Mouse (Mus musculus): ENCODE data around the gene Foxn4. TPM values are rescaled to one million over a fixed set of nuclear protein-coding genes. Genes with fewer than 3 reads are reported as not detected.

The Foxn4 gene
- polyA plus RNA-seq (2017; shearing (Covaris generic)), result not detected

DNA sequence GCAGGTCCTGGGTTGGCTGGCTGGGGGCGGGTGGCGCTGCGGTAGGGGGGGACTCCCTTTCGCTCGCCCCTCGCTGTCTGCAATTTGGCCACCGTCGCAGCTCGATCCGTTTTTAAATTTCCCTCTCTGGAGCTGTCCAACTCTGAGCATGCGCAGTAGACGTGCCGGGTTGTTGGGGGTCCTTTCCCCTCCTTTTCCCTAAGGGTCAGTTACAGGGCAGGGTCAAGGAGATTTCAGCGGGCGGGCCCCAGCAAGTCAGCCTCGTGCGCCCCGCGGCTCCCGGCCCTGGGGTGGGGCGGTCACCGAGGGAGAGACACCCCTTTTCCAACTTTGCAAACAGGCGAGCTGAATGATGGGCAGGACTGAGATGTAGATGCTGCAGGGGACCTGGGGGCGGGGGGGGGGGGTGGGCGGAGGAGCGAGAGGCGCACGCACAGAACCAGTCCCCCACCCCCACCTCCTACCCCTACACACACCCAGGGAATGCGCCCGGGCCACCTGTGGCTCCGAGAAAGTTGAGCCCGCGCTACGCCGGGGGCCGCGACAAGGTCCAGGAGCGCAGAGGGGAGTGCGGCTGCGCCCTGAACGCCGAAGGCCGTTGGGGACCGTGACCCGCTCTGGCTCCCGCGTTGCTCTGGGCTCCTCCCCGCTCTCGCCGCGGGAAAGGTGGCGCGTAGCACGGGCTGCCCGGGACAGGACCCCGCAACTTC lies at the start of gene Foxn4:
Gene Foxn4 (minus strand): TSS at position 115 of the 710 bp plus-strand sequence.

DNA sequence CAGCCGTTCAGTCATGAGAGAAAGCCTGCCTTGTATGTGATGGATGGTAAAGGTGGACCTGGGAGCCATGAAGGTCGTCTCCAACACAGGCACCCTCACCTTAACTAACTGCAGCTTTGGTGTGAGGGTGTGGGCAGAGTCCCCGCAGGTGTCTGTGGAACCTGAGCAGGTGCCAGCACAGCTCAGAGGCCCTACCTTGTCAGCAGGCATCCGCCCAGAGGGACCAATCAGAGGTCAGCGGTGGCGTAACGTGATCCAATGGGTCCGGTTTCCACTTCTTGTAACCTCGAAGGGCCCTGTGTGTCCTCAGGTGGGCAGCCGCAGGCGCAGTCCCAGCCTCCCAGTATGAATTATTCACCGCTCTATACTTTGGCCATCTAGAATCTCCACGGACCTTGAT lies 15.3 kb upstream of the Foxn4 start, which contains the start of gene Myo1h:
Gene Myo1h (plus strand): TSS at position 293 of the 400 bp plus-strand sequence.

Other genes starting within 250 kb of the Foxn4 start
- 1.7 TPM for gene Usp30, start 208.3 kb downstream of the Foxn4 start, polyA plus RNA-seq (2017; shearing (Covaris generic))
- gene Svop, start 182.2 kb downstream of the Foxn4 start, polyA plus RNA-seq (2017; shearing (Covaris generic)), result not detected
- 20.2 TPM for gene Alkbh2, start 145.6 kb downstream of the Foxn4 start, polyA plus RNA-seq (2017; shearing (Covaris generic))
- gene Ung, start 143.4 kb downstream of the Foxn4 start, polyA plus RNA-seq (2017; shearing (Covaris generic)), result 2.1 TPM
- 0.50 TPM for gene Acacb, start 127.3 kb downstream of the Foxn4 start, polyA plus RNA-seq (2017; shearing (Covaris generic))
- gene Myo1h, start 15.4 kb upstream of the Foxn4 start, polyA plus RNA-seq (2017; shearing (Covaris generic)), result 6.6 TPM
- 143 TPM for gene Kctd10, start 106.7 kb upstream of the Foxn4 start, polyA plus RNA-seq (2017; shearing (Covaris generic))
- gene Ube3b, start 106.8 kb upstream of the Foxn4 start, polyA plus RNA-seq (2017; shearing (Covaris generic)), result 60.1 TPM
- gene Mmab, start 170.3 kb upstream of the Foxn4 start, polyA plus RNA-seq (2017; shearing (Covaris generic)), result 13.3 TPM
- gene Mvk, start 170.5 kb upstream of the Foxn4 start, polyA plus RNA-seq (2017; shearing (Covaris generic)), result 14.7 TPM